Mouse (Mus musculus): ENCODE results near the gene Iba57. TPM values are rescaled to one million over a fixed set of nuclear protein-coding genes. Genes with fewer than 3 reads are reported as not detected.

Iba57 gene
- polyA plus RNA-seq, 1 experiment from 2014 or later = 5.4 TPM

DNA sequence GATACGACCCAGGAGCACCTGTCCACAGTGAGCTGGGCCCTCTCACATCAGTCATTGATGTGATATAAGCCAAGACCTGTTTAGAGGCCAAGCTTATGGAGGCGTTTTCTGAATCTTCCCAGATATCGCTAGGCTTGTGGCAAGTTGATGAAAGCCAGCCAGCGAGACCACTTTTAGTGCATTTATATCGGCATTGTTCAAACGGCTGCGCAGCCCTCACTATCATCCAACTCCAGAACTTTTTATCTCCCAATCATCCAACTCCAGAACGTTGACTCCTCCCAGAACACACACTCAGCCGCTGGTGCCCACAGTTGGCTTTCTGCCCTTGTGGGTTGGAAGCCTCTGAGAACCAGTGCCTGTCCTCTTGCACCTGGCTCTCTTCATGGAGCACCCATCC, 845 bp upstream of the Iba57 start:
- DNase-seq (ENCODE audit: low spot score) = no peak
- Histone ChIP-seq H3K36me3 (no peaks in the 10 kb centered on the region), H3K4me3 (peak overlapping the region; percentile 86), H3K4me1 (peaks cover 21% of the 10 kb centered on the region), H3K27me3 (ENCODE audit: low read depth, poor library complexity, severe bottlenecking) (no peaks in the 10 kb centered on the region), H3K9me3 (replicated peaks) (no peaks in the 10 kb centered on the region), H3K27ac (replicated peaks) (peak overlapping the region; percentile 98)
- 87% methylated on average over 9 of the region's 9 CpGs for WGBS

DNA sequence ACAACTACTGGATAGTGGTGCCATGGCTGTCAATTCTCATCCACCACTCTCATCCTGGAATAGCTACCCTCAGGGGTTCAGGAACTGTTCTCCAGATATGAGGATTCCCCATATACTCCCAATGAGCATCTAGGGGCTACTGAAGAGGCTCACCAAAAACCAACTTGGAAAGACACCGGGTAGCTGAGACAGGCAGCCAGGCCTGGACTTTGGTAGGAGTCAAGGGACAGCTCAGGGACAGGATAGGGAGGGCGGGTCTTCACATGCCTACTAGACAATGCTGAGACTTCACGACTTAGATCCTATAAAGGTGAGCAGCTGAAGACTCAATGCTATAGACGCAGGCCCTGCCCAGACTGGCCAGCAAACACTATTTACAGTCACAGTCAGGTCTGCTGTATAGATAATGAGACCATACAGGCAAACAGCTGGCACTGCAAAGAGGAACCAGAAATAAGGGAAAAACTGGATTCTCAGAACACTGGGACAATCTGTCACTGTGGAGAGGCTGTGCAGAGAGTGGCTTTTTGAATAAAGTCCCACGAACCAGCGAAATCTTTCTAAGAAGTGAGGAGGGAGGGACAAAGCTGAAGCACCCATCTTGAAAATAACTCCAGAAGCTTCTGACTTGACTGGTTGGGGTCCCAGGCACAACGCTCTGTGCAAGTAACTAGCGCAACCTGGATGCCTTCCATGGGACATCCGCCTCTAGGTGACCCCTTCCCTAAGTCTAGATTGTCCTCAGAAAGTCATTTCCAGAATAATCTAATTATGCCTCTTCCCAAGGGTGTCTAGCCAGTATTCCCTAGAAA, 890 bp downstream of the Iba57 start:
- Histone ChIP-seq H3K4me3 (peak overlapping the region; percentile 86), H3K9me3 (replicated peaks) (no peaks in the 10 kb centered on the region), H3K36me3 (peaks cover 12% of the 10 kb centered on the region), H3K27me3 (ENCODE audit: low read depth, poor library complexity, severe bottlenecking) (no peaks in the 10 kb centered on the region), H3K4me1 (peaks cover 21% of the 10 kb centered on the region), H3K27ac (replicated peaks) (peak overlapping the region; percentile 98)
- WGBS = 54% methylated on average over 9 of the region's 9 CpGs
- no peak for DNase-seq (ENCODE audit: low spot score)

DNA sequence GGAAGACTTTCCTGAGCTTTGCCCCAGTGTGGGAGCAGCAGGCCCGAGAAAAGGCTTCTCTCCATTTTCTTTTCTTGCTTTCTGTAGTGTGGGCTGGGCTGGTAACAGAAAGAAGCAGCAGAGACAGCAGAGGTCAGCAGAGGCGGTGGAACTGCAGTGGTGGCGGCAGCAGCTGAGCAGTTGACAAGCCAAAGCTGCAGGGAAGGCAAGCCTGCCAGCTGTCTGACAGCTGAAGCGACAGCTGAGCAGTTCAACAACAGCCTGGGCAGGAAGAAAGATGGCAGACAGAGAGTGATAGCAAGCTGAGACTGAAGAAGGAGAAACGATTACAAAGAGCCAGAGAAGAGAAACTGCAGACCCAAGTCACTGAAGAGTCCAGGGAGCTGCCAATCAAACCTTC, 2.1 kb downstream of the Iba57 start:
- 84% methylated on average over 5 of the region's 5 CpGs for WGBS
- Histone ChIP-seq H3K36me3 (peaks cover 20% of the 10 kb centered on the region), H3K27ac (replicated peaks) (no peak overlapping the region), H3K4me3 (no peak overlapping the region), H3K27me3 (ENCODE audit: low read depth, poor library complexity, severe bottlenecking) (no peaks in the 10 kb centered on the region), H3K9me3 (replicated peaks) (no peaks in the 10 kb centered on the region), H3K4me1 (peaks cover 21% of the 10 kb centered on the region)
- DNase-seq (ENCODE audit: low spot score) = no peak

DNA sequence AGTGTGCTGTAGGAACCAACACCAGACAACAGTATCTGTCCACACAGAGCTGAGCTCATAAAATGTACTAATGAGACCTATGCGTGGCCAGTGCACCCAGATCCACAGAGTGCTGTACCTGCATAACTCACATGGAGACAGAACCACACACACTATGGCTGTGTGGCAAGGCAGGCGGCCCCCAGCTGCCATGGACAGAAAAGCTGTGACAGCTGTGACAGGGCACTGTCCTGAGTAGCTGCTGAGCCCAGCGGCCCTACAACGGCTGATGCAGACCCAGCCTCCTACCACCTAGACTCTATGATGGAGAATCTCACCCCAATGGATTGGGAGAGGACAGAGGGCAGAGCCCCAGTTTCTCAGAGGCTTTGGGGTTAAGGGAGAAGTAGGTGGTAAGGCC, 4.0 kb downstream of the Iba57 start:
- WGBS = 82% methylated on average over 4 of the region's 4 CpGs
- Histone ChIP-seq H3K4me3 (no peak overlapping the region), H3K27me3 (ENCODE audit: low read depth, poor library complexity, severe bottlenecking) (no peaks in the 10 kb centered on the region), H3K27ac (replicated peaks) (no peak overlapping the region), H3K9me3 (replicated peaks) (no peaks in the 10 kb centered on the region), H3K4me1 (peaks cover 21% of the 10 kb centered on the region), H3K36me3 (peaks cover 31% of the 10 kb centered on the region)
- DNase-seq (ENCODE audit: low spot score) = no peak

DNA sequence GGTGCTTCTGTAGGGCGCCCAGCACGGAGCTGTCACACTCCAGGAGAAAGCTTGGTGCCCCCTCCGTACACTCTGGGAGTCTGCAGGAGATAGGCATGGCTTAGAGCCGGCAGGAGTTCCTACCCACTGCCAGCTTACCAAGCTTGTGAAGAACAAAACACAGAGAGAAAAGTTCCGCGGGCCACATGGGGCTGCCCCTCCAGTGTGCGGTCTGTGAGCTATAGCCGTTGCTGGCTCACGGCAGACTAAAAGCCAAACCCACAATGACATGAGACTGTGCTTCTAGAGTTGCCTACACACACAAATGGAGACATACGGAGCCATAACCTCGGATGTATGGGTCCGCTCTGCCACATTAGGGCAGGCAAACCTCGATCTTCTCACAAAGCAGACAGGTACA, 4.4 kb downstream of the Iba57 start:
- 95% methylated on average over 13 of the region's 13 CpGs for WGBS
- DNase-seq (ENCODE audit: low spot score) = no peak

DNA sequence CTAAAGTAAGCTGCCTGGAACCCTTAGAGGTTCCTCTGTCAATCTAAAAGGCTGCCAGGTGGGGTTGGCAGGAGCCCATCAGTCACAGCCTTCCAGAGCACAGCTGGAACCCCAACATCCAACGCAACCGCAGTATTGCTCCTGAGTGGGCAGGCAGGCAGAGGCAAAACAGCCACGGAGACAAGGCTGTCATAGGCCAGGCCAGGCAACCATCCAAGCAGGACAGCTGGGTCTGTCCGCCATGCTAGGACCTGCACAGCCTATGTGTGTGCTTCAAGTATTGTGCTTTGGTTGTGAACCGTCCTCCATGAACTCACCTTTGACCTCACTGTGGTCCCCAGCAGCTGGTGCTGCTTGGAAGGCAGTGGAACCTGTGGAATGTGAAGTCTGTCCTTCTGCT, 7.6 kb downstream of the Iba57 start:
- no peaks in the 10 kb centered on the region for H3K4me1 ChIP-seq
- no peak for DNase-seq (ENCODE audit: low spot score)
- 91% methylated on average over 5 of the region's 5 CpGs for WGBS
- no peaks in the 10 kb centered on the region for H3K27me3 ChIP-seq (ENCODE audit: low read depth, poor library complexity, severe bottlenecking)
- H3K36me3 ChIP-seq = peaks cover 31% of the 10 kb centered on the region
- no peak overlapping the region for H3K4me3 ChIP-seq
- H3K27ac ChIP-seq (replicated peaks) = no peak overlapping the region
- no peaks in the 10 kb centered on the region for H3K9me3 ChIP-seq (replicated peaks)

More for the DNA sequence above, 4.4 kb downstream of the Iba57 start:
- no peaks in the 10 kb centered on the region for H3K27me3 ChIP-seq (ENCODE audit: low read depth, poor library complexity, severe bottlenecking)
- H3K9me3 ChIP-seq (replicated peaks) = no peaks in the 10 kb centered on the region
- H3K36me3 ChIP-seq = peaks cover 31% of the 10 kb centered on the region
- no peak overlapping the region for H3K4me3 ChIP-seq
- H3K4me1 ChIP-seq = peaks cover 16% of the 10 kb centered on the region
- no peak overlapping the region for H3K27ac ChIP-seq (replicated peaks)

DNA sequence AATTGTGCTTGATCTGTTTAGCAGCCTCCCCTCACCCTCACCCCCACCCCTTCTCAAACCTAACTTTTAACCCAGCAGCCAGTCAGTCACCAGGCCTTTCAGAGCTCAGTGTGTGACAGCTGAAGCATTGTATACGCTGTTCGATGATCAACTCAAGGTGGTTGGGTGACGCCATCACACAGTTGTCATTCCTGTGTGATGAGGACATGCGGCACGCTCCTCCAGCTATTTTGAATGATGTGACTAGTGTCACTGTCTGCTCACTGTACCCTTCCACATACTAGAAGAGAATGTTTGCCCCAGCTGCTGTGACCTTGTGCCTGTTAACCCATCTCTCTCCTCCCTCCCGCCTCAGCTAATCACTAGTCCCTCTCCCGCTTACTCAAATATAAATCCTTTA, 9.3 kb downstream of the Iba57 start:
- DNase-seq (ENCODE audit: low spot score) = no peak
- no peak overlapping the region for H3K4me3 ChIP-seq
- no peaks in the 10 kb centered on the region for H3K4me1 ChIP-seq
- H3K27ac ChIP-seq (replicated peaks) = no peak overlapping the region
- WGBS = 91% methylated on average over 7 of the region's 7 CpGs
- H3K27me3 ChIP-seq (ENCODE audit: low read depth, poor library complexity, severe bottlenecking) = no peaks in the 10 kb centered on the region
- H3K36me3 ChIP-seq = peaks cover 31% of the 10 kb centered on the region
- H3K9me3 ChIP-seq (replicated peaks) = no peaks in the 10 kb centered on the region

DNA sequence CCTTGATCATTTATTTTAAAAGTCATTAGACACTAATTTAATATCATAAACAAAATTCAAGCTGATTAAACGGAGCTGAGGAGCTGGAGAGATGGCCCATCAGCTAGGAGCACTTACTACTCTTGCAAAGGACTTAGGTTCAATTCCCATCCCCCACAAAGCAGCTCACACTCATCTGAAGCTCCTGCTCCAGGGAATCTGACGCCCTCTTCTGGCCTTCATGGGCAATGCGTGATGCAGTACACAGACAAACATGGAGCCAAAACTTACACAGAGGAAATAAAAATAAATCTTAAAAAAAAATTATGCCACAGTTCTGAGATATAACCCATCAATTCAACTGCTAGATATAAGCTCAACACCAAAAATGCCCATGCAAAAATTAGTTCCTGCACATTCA, 11.8 kb downstream of the Iba57 start:
- no peaks in the 10 kb centered on the region for H3K4me1 ChIP-seq
- H3K27ac ChIP-seq (replicated peaks) = no peak overlapping the region
- no peak overlapping the region for H3K4me3 ChIP-seq
- no peaks in the 10 kb centered on the region for H3K27me3 ChIP-seq (ENCODE audit: low read depth, poor library complexity, severe bottlenecking)
- H3K36me3 ChIP-seq = peaks cover 13% of the 10 kb centered on the region
- WGBS = 36% methylated on average over 3 of the region's 3 CpGs
- no peaks in the 10 kb centered on the region for H3K9me3 ChIP-seq (replicated peaks)
- DNase-seq (ENCODE audit: low spot score) = no peak

DNA sequence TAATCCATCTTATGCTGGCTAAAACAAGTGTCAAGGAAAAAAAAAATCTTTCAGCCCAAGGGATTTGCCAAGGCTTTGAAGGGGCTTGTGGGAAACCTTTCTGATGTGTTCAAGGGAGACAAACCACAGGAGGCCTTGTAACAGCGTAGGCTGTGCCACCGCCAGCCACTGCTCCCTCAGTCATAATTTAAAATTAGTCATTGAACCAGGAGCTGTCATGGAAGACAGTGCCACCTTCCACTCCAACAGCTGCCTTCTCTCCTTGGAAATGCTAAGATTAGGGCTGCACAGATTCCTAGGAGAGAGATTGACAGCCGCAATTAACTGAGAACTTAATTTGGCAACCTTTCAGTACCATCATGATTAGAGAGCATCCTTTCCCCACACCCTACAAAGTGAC, 14.2 kb downstream of the Iba57 start:
- WGBS = 79% methylated on average over 3 of the region's 3 CpGs
- no peak for DNase-seq (ENCODE audit: low spot score)
- Histone ChIP-seq H3K4me3 (no peak overlapping the region), H3K36me3 (no peaks in the 10 kb centered on the region), H3K4me1 (no peaks in the 10 kb centered on the region), H3K27me3 (ENCODE audit: low read depth, poor library complexity, severe bottlenecking) (no peaks in the 10 kb centered on the region), H3K9me3 (replicated peaks) (no peaks in the 10 kb centered on the region), H3K27ac (replicated peaks) (no peak overlapping the region)

DNA sequence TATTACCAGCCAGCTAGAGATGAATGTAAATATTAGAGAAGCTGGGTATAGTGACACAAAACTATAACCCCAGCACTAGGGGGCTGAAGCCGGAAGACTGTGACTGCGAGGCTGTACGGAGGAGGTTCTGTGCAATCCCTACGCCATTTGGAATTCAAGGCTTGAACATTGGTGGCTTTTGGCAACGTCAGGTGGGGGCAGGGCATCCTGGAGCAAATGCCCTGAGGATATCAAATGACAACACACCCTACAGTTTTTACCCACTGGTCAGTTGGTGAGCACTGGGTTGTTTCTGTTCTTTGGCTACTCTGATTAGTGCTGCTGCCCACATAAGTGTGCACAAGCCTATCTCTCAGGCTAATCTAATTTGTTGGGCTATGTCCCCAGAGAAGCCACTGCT, 20.6 kb downstream of the Iba57 start:
- DNase-seq (ENCODE audit: low spot score) = no peak
- Histone ChIP-seq H3K27me3 (ENCODE audit: low read depth, poor library complexity, severe bottlenecking) (peaks cover 11% of the 10 kb centered on the region), H3K36me3 (no peaks in the 10 kb centered on the region), H3K4me1 (peaks cover 7% of the 10 kb centered on the region), H3K9me3 (replicated peaks) (no peaks in the 10 kb centered on the region), H3K4me3 (no peak overlapping the region), H3K27ac (replicated peaks) (no peak overlapping the region)
- 81% methylated on average over 5 of the region's 5 CpGs for WGBS

DNA sequence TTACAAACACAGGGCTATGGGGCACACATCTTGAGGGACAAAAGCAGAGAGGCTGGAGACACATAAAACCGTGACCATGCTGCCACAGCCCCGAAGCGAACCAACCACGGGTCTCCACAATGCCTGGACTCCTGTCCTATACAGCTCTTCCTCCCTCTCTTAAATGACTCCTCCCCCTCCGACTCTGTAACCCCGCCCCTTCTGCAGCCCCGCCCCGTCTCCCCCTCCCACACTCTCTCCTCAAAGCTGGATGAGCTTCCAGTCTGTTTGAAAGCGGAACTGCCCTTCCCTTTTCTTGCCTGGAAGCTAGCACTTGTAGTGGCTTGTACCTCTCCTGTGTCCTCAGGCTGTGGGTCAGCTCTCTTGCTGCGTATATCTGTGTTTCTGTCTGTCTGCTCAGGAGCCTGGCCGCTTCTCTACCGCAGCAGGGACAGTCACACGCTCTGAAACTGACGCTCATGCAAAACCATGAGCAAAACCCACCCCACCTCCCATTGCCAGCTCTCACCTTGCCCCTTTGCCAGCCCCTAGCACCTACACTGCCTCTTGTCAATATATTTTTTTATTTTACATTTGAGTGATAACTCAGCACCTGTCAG, 21.7 kb downstream of the Iba57 start:
- Histone ChIP-seq H3K36me3 (no peaks in the 10 kb centered on the region), H3K27ac (replicated peaks) (no peak overlapping the region), H3K4me1 (peaks cover 7% of the 10 kb centered on the region), H3K9me3 (replicated peaks) (no peaks in the 10 kb centered on the region), H3K27me3 (ENCODE audit: low read depth, poor library complexity, severe bottlenecking) (peaks cover 22% of the 10 kb centered on the region), H3K4me3 (peak overlapping the region; percentile 38)
- DNase-seq (ENCODE audit: low spot score) = peak; percentile 61
- WGBS = 15% methylated on average over 14 of the region's 14 CpGs

DNA sequence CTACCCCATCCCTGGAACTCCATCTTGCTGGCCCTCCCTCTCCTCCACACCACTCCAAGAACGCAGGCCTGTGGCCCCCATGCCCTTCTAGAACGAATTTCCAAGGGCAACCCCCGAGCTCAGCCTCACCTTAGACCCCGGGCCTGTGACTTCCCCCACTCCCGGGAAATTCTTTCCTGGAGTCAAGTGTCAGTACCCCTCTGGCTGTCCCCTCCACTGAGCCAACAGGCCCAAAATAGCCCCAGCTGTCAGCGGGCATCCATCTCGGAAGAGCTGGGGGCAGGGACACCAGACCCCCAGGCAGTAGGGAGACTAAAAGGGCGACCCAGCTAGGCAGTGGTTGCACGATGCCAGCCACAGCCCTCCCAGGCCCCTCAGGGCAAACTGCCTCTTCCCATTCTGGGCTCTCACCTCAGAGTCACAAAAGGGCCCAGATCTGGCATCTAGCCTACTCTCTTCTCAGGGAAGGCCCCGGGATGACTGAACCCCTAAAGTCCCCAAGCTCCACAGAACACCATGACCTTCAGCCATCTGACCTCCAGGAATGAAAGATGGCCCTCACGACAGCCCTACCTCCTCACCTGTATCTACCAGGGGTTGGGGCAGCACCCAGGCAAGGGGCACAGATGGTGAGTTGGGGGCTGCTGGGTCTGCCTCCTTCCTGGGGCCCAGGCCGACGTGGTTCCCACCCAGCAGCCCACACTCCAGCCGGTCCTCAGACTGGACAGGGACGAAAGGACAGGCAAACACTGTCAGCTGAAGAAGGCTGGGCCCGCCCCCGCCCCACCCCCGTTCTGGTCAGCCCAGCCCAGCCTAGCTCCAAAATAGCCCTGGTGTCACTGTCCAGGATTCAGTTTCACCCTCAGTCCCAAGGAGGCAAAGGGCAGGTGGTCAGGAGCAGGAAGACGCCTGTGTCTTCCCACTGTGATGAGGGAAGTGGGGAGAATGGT, 24.7 kb downstream of the Iba57 start:
- DNase-seq (ENCODE audit: low spot score) = no peak
- 72% methylated on average over 19 of the region's 19 CpGs for WGBS
- H3K4me3 ChIP-seq = no peak overlapping the region

More for the DNA sequence above, 24.7 kb downstream of the Iba57 start:
- no peak overlapping the region for H3K27ac ChIP-seq (replicated peaks)
- H3K4me1 ChIP-seq = peaks cover 27% of the 10 kb centered on the region
- no peaks in the 10 kb centered on the region for H3K9me3 ChIP-seq (replicated peaks)
- peaks cover 53% of the 10 kb centered on the region for H3K27me3 ChIP-seq (ENCODE audit: low read depth, poor library complexity, severe bottlenecking)
- H3K36me3 ChIP-seq = no peaks in the 10 kb centered on the region

Data from midbrain, embryonic 10.5 days (tissue).